Mouse (Mus musculus): ENCODE measurements around the gene 1110004F10Rik.
"Not testable (repeated sequence)": the region's sequence is repeated elsewhere in the genome, so short reads cannot be mapped to it uniquely, and the experiment has no call there.

1110004F10Rik gene

GRCm38 (mm10) chr7:116039196-116039537 lies at the start of gene 1110004F10Rik:
TSS of gene 1110004F10Rik (plus strand) at chr7:116039397.
- no peak for DNase-seq (ENCODE audit: low read depth, low spot score)

- no peak for DNase-seq (ENCODE audit: low read depth, low spot score)
Measured at GRCm38 (mm10) chr7:116002726-116003125, 36.5 kb upstream of the 1110004F10Rik start.

- no peak for DNase-seq (ENCODE audit: low read depth, low spot score)
Measured at GRCm38 (mm10) chr7:116029991-116030390, 9.2 kb upstream of the 1110004F10Rik start.

- no peak for DNase-seq (ENCODE audit: low read depth, low spot score)
Measured at GRCm38 (mm10) chr7:116030597-116031387, 8.4 kb upstream of the 1110004F10Rik start.

GRCm38 (mm10) chr7:116031388-116031717 lies 7.8 kb upstream of the 1110004F10Rik start:
- DNase-seq (ENCODE audit: low read depth, low spot score) = no peak

- DNase-seq (ENCODE audit: low read depth, low spot score) = peak; percentile 9
Measured at GRCm38 (mm10) chr7:116031718-116032595, 7.2 kb upstream of the 1110004F10Rik start.

GRCm38 (mm10) chr7:116032596-116033307 lies 6.4 kb upstream of the 1110004F10Rik start:
- DNase-seq (ENCODE audit: low read depth, low spot score) = peak; percentile 67

- peak; percentile 11 for DNase-seq (ENCODE audit: low read depth, low spot score)
Measured at GRCm38 (mm10) chr7:116033371-116034241, 5.6 kb upstream of the 1110004F10Rik start.

GRCm38 (mm10) chr7:116034282-116034758 lies 4.9 kb upstream of the 1110004F10Rik start:
- no peak for DNase-seq (ENCODE audit: low read depth, low spot score)

GRCm38 (mm10) chr7:116035504-116035903 lies 3.7 kb upstream of the 1110004F10Rik start:
- DNase-seq (ENCODE audit: low read depth, low spot score) = no peak

- no peak for DNase-seq (ENCODE audit: low read depth, low spot score)
Measured at GRCm38 (mm10) chr7:116036591-116037555, 2.3 kb upstream of the 1110004F10Rik start.

GRCm38 (mm10) chr7:116038024-116038423 lies 1.2 kb upstream of the 1110004F10Rik start:
- DNase-seq (ENCODE audit: low read depth, low spot score) = no peak

- no peak for DNase-seq (ENCODE audit: low read depth, low spot score)
Measured at GRCm38 (mm10) chr7:116038511-116038910, 686 bp upstream of the 1110004F10Rik start, which contains the start of gene Sox6. TSS of gene Sox6 (minus strand) at chr7:116038796.

- DNase-seq (ENCODE audit: low read depth, low spot score) = peak; percentile 35
Measured at GRCm38 (mm10) chr7:116039538-116040466, 605 bp downstream of the 1110004F10Rik start.

- DNase-seq (ENCODE audit: low read depth, low spot score) = no peak
Measured at GRCm38 (mm10) chr7:116040470-116041019, 1.3 kb downstream of the 1110004F10Rik start.

GRCm38 (mm10) chr7:116060739-116061138 lies 21.5 kb downstream of the 1110004F10Rik start:
- DNase-seq (ENCODE audit: low read depth, low spot score) = no peak

GRCm38 (mm10) chr7:116084366-116084765 lies 45.2 kb downstream of the 1110004F10Rik start, which contains the start of gene Gm4353:
TSS of gene Gm4353 (minus strand) at chr7:116084635.
- DNase-seq (ENCODE audit: low read depth, low spot score) = not testable (repeated sequence)

Measured in c-Kit-negative CD71-positive TER-119-positive erythroid progenitor cells, embryonic 14.5 days (primary cell).